Mouse (Mus musculus) forebrain, embryonic 16.5 days (tissue): ENCODE results near the gene Myo16. TPM values are rescaled to one million over a fixed set of nuclear protein-coding genes. Genes with fewer than 3 reads are reported as not detected.

Source experiments
- ATAC-seq: fragments of 200-750 bp; cut with Nextera tagmentation; 2 replicates; pipeline ENCODE4 v1.8.0; 2017; ENCODE audit warnings: mild to moderate bottlenecking, moderate library complexity
- H3K27ac ChIP-seq: fragments of 300-500 bp; sonication (generic); 2 replicates; pipeline ENCODE4 v1.5.1; 2014; ENCODE audit warnings: low read length, control low read depth
- H3K27me3 ChIP-seq: fragments of 300-500 bp; sonication (generic); replicated peaks from 2 replicates; pipeline ENCODE4 v1.6.1; 2014; ENCODE audit warnings: low read length; ENCODE audit not compliant: control insufficient read depth, insufficient read depth
- H3K36me3 ChIP-seq: fragments of 300-500 bp; sonication (generic); 2 replicates; pipeline ENCODE4 v1.6.1; 2014; ENCODE audit not compliant: control insufficient read depth, insufficient read depth
- H3K4me1 ChIP-seq: fragments of 300-500 bp; sonication (generic); replicated peaks from 2 replicates; pipeline ENCODE4 v1.6.1; 2014; ENCODE audit warnings: low read length; ENCODE audit not compliant: control insufficient read depth, insufficient read depth
- H3K4me2 ChIP-seq: fragments of 300-500 bp; sonication (generic); 2 replicates; pipeline ENCODE4 v1.6.1; 2014; ENCODE audit warnings: mild to moderate bottlenecking, low read length, control low read depth
- H3K4me3 ChIP-seq: fragments of 300-500 bp; sonication (generic); replicated peaks from 2 replicates; pipeline ENCODE4 v1.5.1; 2014; ENCODE audit warnings: mild to moderate bottlenecking, low read length, control low read depth
- H3K9ac ChIP-seq: fragments of 300-500 bp; sonication (generic); replicated peaks from 2 replicates; pipeline ENCODE4 v1.6.1; 2014; ENCODE audit warnings: low read depth, low read length, control low read depth
- H3K9me3 ChIP-seq: fragments of 300-500 bp; sonication (generic); 2 replicates; pipeline ENCODE4 v1.6.1; 2016; ENCODE audit warnings: low read length; ENCODE audit not compliant: control insufficient read depth
- WGBS: fragments of 180-500 bp; shearing (Covaris S2); extraction: QIAGEN DNeasy Blood & Tissue Kit; methylation state at CpG from one replicate; pipeline ENCODE4 v1.1.7; 2014; 5-methylcytosine and 5-hydroxymethylcytosine counted together
- polyA plus RNA-seq: library from polyadenylated mRNA; unstranded; fragments of >200 nt; fragmentation: Nextera tagmentation; extraction: Ambion mirVana; gene quantifications from 2 replicates; pipeline ENCODE4 v1.2.1, GENCODE M21; 2015

Gene Myo16
- polyA plus RNA-seq, 1 experiment from 2014 or later, result 5.8 TPM

- no peaks in the 10 kb centered on the region for H3K36me3 ChIP-seq
- WGBS, result 67% methylated on average over 6 of the region's 6 CpGs
- ATAC-seq, result no peak
- H3K4me2 ChIP-seq, result no peak overlapping the region
- H3K4me3 ChIP-seq, result no peak overlapping the region
- no peaks in the 10 kb centered on the region for H3K27me3 ChIP-seq
- H3K9me3 ChIP-seq, result no peaks in the 10 kb centered on the region
- peaks cover 15% of the 10 kb centered on the region for H3K4me1 ChIP-seq
- no peak overlapping the region for H3K27ac ChIP-seq
- H3K9ac ChIP-seq, result no peak overlapping the region
These were observed 478.9 kb downstream of the Myo16 start for GRCm38 (mm10) chr8:10632603-10633002.

GRCm38 (mm10) chr8:10633360-10634140 is 479.8 kb downstream of the Myo16 start:
- H3K36me3 ChIP-seq, result no peaks in the 10 kb centered on the region
- H3K27ac ChIP-seq, result no peak overlapping the region
- H3K4me3 ChIP-seq, result no peak overlapping the region
- no peaks in the 10 kb centered on the region for H3K9me3 ChIP-seq
- WGBS, result 60% methylated on average over 11 of the region's 12 CpGs
- peaks cover 15% of the 10 kb centered on the region for H3K4me1 ChIP-seq
- no peaks in the 10 kb centered on the region for H3K27me3 ChIP-seq
- ATAC-seq, result no peak
- H3K9ac ChIP-seq, result no peak overlapping the region
- H3K4me2 ChIP-seq, result no peak overlapping the region

GRCm38 (mm10) chr8:10634421-10634820 is 480.7 kb downstream of the Myo16 start:
- peaks cover 9% of the 10 kb centered on the region for H3K4me1 ChIP-seq
- 0 out of 2 replicates have a peak, but pooled peaks have one; percentile 15 for ATAC-seq
- 66% methylated on average over 13 of the region's 13 CpGs for WGBS
- H3K27ac ChIP-seq, result no peak overlapping the region
- H3K36me3 ChIP-seq, result no peaks in the 10 kb centered on the region
- no peaks in the 10 kb centered on the region for H3K27me3 ChIP-seq
- no peak overlapping the region for H3K4me3 ChIP-seq
- H3K9me3 ChIP-seq, result no peaks in the 10 kb centered on the region
- H3K4me2 ChIP-seq, result no peak overlapping the region
- H3K9ac ChIP-seq, result no peak overlapping the region

GRCm38 (mm10) chr8:10638871-10639270 is 485.2 kb downstream of the Myo16 start:
- 87% methylated on average over 8 of the region's 8 CpGs for WGBS
- 0 out of 2 replicates have a peak, but pooled peaks cover 3% of the 10 kb centered on the region for H3K4me1 ChIP-seq
- H3K9me3 ChIP-seq, result no peaks in the 10 kb centered on the region
- no peak overlapping the region for H3K4me3 ChIP-seq
- no peak overlapping the region for H3K4me2 ChIP-seq
- H3K36me3 ChIP-seq, result no peaks in the 10 kb centered on the region
- ATAC-seq, result no peak
- H3K9ac ChIP-seq, result no peak overlapping the region
- no peak overlapping the region for H3K27ac ChIP-seq
- H3K27me3 ChIP-seq, result no peaks in the 10 kb centered on the region

GRCm38 (mm10) chr8:10640176-10640810 is 486.6 kb downstream of the Myo16 start:
- Histone ChIP-seq H3K27ac (no peak overlapping the region), H3K36me3 (no peaks in the 10 kb centered on the region), H3K27me3 (no peaks in the 10 kb centered on the region), H3K9me3 (no peaks in the 10 kb centered on the region), H3K4me1 (peaks cover 10% of the 10 kb centered on the region), H3K9ac (no peak overlapping the region), H3K4me3 (no peak overlapping the region), H3K4me2 (no peak overlapping the region)
- 79% methylated on average over 9 of the region's 9 CpGs for WGBS
- ATAC-seq, result no peak

GRCm38 (mm10) chr8:10640859-10641258 is 487.1 kb downstream of the Myo16 start:
- H3K9me3 ChIP-seq, result no peaks in the 10 kb centered on the region
- H3K9ac ChIP-seq, result no peak overlapping the region
- WGBS, result 75% methylated on average over 7 of the region's 7 CpGs
- no peak for ATAC-seq
- H3K27me3 ChIP-seq, result no peaks in the 10 kb centered on the region
- H3K27ac ChIP-seq, result no peak overlapping the region
- no peak overlapping the region for H3K4me2 ChIP-seq
- peaks cover 10% of the 10 kb centered on the region for H3K4me1 ChIP-seq
- no peaks in the 10 kb centered on the region for H3K36me3 ChIP-seq
- no peak overlapping the region for H3K4me3 ChIP-seq

GRCm38 (mm10) chr8:10641343-10641742 is 487.6 kb downstream of the Myo16 start:
- Histone ChIP-seq H3K4me2 (no peak overlapping the region), H3K9ac (no peak overlapping the region), H3K27me3 (no peaks in the 10 kb centered on the region), H3K4me1 (peaks cover 10% of the 10 kb centered on the region), H3K27ac (no peak overlapping the region), H3K9me3 (no peaks in the 10 kb centered on the region), H3K36me3 (no peaks in the 10 kb centered on the region), H3K4me3 (no peak overlapping the region)
- no peak for ATAC-seq

- no peak overlapping the region for H3K4me2 ChIP-seq
- no peaks in the 10 kb centered on the region for H3K36me3 ChIP-seq
- no peak overlapping the region for H3K9ac ChIP-seq
- H3K9me3 ChIP-seq, result no peaks in the 10 kb centered on the region
- H3K4me3 ChIP-seq, result no peak overlapping the region
- no peaks in the 10 kb centered on the region for H3K27me3 ChIP-seq
- no peak overlapping the region for H3K27ac ChIP-seq
- no peak for ATAC-seq
- 94% methylated on average over 4 of the region's 4 CpGs for WGBS
- peaks cover 10% of the 10 kb centered on the region for H3K4me1 ChIP-seq
These were observed 489.5 kb downstream of the Myo16 start for GRCm38 (mm10) chr8:10643244-10643643.

- no peak overlapping the region for H3K4me3 ChIP-seq
- ATAC-seq, result peak; percentile 86
- WGBS, result 31% methylated on average over 3 of the region's 3 CpGs
These were observed 490.8 kb downstream of the Myo16 start for GRCm38 (mm10) chr8:10644481-10644880.

More at GRCm38 (mm10) chr8:10644481-10644880, 490.8 kb downstream of the Myo16 start:
- H3K4me1 ChIP-seq, result peaks cover 10% of the 10 kb centered on the region
- no peak overlapping the region for H3K9ac ChIP-seq
- no peaks in the 10 kb centered on the region for H3K9me3 ChIP-seq
- H3K27me3 ChIP-seq, result no peaks in the 10 kb centered on the region
- no peaks in the 10 kb centered on the region for H3K36me3 ChIP-seq
- no peak overlapping the region for H3K4me2 ChIP-seq
- H3K27ac ChIP-seq, result no peak overlapping the region
